Mouse (Mus musculus) adrenal gland, adult 2 months (tissue): ENCODE measurements around the gene Lurap1l. TPM values are rescaled to one million over a fixed set of nuclear protein-coding genes. Genes with fewer than 3 reads are reported as not detected.
A peak's percentile ranks its signal among the peaks of the same experiment; 100 is the strongest.
"Not testable (repeated sequence)": the region's sequence is repeated elsewhere in the genome, so short reads cannot be mapped to it uniquely, and the experiment has no call there.

Experiments used
- DNase-seq: peaks from one replicate; pipeline ENCODE4 v3.0.0; 2021
- long read RNA-seq: library from polyadenylated mRNA; stranded (forward); transcript quantifications from one replicate; pipeline ENCODE4 v2.0.0, GENCODE M21; 2021
- polyA plus RNA-seq: library from polyadenylated mRNA; depleted of rRNA; stranded (reverse); fragments of >200 nt; gene quantifications from 2 replicates; pipeline ENCODE4 v1.2.3, GENCODE M21; 2012; rRNA removed
- total RNA-seq, 2 experiments: library from RNA; stranded (reverse); gene quantifications; 2 replicates each; pipeline ENCODE4 v1.2.3; 2021

Lurap1l gene
- 1 to 10 TPM; 5.9 to 9.1 TPM for total RNA-seq
- polyA plus RNA-seq: 12.4 and 14.0 TPM in 2 replicates
- long read RNA-seq, transcript Lurap1l-201 (2 exons, 3,066 nt): major isoform, 19 of 19 reads
- long read RNA-seq, partial matches to known transcripts: 0 of 19 reads
- long read RNA-seq, other reads (novel, unspliced or antisense): 0 of 19 reads

DNA sequence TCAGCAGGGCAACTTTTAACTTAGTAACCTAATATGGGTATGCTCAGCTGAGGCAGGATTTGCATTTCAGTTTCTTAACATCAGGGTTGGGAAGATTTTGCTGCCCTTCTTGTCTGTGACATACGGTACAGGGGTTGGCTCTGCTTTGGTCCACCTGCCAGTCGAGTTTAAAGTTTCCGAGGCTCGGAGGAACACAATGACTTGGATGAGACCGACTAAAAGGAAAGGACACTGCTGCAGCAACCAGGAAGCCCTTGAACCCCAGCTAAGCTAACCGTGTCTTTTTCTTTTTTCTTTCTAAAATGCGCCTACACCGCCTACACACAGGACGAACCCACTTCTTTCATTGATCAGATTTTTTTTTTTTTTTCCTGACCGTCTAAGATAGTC, at the start of gene Lurap1l:
Gene Lurap1l (plus strand): TSS at position 166 of the 390 bp plus-strand sequence.
- peak; percentile 78 for DNase-seq

DNA sequence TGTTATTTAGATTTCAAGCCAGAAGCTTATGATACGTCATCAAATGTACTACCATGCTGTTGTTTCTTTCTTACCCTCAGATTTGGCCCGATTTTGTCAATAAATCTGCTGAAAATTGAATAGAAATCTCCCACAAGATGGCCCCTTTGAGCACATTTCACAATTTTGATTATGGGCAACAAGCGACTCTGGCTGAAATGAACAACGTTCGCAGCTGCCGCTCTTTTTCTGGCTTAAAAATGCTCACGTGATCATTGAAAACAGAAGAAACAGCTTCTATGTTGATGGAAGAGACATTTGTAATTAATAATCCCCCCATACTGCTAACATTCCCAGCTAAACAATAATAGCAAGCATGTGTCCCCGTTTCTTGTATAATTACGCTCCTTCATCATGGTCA, 47.5 kb upstream of the Lurap1l start:
- DNase-seq: no peak

DNA sequence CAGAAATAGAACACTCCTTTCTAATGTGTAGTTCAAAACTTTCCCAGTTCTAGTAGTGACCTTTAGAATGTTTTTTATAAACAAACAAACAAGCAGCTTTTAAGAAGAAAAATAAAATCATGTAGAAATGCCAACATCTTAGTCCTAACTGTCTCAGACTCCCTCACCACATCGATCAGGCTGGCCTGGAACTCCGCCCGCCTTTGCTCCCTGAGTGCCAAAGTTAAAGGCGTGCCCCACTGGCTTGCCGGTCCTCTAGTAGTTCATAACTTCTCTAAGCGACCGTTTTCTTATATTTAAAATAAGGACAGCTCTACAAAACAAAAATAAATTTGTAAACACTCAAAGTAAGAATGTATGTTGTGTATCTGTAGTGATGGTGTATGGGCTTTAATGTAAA, 46.5 kb upstream of the Lurap1l start:
- DNase-seq: no peak

DNA sequence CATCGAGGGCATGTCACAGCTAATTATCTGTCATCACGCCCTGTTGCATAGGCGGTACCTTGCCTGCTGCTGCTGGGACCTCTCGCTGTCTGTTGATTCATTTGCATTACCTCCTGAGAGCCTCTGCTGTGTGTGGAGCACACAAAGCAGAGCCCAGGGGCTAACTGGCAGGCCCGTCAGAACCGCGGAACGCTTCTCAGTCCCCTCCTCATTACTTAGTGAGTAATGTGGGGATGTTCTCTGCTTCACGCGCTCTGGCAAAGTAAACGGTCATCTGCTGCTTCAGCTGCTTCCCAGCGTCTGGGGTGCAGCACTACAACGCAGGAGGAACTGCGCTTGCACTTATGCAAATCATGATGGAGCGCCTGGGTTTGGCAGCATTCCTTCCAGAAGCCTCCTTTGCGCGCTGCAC, 45.9 kb upstream of the Lurap1l start:
- DNase-seq: peak; percentile 26

DNA sequence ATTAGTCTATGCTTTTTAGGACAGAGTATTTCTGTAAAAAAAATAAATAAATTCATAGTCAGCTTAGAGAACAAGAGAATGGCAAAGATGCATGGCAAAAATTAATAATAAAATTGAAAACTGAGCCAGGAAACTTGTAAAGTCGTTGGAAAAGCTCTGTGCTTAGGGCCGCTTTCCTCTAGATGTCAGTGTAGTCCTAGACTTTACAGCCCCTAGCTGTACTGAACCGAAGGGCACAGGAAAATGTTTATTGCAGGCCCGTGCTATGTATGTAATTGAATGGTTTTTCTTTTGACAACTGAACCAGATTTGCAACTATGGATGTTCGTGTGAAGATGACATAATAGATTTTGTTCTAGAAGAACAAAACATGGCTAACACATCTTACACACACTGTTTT, 44.4 kb upstream of the Lurap1l start:
- no peak for DNase-seq

DNA sequence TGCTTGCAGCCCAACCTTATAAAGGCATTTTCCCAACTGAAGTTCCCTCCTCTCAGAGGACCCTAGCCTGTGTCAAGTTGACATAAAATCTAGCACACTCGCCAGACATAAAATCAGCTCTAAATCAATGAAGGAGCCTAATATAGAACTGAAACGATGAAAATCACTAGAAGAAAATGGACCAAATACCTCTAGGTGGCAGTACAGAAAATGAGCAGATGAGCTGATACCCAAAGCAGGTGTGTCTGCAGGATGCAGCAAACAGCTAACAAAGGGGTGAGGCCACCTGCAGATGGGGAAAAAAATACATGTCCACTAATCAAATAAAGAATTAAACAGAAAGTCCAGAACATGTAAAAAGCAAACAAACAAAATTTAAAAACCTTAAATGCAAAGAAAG, 40.8 kb upstream of the Lurap1l start:
- DNase-seq: no peak

DNA sequence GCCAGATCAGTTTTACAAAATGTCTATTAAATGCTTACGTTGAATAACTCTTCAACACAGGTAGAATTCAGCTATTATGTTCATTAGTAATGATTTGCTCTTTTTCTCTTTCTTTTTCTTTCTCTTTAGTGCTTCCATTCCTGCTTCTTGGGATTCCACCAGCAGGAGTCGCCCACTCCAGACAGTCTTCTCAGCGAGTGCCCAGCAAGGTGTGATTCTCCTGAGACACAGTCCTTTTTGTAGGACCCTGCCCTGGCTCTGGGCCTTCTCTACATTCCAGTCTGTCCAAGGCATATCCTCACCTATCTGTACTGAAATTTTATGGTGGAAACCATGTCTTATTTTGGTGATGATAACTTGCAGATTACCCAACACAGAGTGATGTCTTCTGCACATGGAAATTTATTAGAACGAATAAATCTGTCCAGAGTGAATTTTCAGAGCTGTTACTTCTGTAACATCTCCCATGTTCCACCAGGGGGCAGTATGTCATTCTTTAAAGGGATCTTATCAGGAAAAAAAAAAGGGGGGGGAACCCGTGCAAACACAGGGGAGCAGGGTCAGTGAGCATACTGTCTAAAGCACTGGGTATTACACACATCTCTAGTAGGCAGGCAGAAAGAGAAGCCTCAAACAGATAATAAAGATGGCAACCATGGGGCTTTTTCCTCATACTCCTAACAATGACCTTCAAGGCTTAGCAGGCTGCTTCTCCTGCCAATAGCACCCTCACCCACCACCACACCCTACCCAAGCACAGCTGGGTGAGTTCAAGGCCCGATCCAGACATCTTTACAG, 37.4 kb upstream of the Lurap1l start:
- DNase-seq: no peak

DNA sequence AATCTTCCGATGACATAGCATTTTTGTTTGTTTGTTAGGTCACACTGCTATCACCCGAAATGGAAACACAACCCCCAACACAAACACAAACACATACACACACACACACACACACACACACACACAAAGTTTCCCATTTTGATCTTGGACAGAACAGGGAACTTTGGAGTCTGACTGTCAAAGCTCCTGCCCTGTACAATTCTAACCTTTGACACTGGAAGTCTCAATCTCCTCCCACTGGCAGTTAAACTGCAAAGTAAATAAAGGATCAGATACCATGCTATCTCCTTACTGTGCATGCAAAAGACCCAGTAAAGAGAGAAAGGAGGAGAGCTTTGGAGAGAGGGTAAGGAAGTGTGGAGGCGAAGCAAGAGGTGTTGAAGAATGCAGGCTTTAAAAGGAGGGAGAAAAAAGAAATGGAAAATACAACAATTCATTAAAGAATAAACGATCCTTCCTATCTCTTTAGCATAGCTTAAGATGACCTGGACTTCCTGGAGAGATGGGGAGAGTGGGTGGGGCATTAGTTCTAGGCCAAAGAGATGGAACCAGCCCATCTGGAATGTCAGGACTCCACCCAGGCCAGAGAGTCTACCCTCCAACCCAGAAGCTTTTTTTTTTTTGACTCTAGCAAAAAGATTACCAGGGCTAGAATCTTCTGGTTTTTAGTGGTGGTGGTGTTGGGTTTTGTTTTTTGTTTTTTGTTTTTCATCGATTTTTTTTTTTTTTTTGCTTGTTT, 36.2 kb upstream of the Lurap1l start:
- DNase-seq: no peak

DNA sequence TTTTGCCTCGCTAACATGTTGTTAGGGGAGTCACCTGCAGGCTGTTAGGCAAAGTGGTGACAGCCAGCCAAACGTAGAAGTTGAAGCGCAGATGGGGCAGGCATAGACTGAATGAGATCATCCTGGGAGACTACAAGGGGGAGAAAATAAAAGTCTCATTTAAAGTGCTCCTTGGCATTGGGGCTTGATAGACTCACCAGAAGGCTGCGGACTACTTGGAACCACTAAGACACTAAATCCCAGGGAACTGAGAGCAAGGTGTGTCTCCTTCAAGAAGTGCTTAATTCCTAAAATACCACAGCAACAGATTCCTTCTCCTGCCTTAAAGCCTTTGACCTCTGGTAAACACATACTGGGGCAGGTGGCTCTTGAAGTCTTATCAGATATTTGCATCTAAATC, 35.4 kb upstream of the Lurap1l start:
- no peak for DNase-seq

DNA sequence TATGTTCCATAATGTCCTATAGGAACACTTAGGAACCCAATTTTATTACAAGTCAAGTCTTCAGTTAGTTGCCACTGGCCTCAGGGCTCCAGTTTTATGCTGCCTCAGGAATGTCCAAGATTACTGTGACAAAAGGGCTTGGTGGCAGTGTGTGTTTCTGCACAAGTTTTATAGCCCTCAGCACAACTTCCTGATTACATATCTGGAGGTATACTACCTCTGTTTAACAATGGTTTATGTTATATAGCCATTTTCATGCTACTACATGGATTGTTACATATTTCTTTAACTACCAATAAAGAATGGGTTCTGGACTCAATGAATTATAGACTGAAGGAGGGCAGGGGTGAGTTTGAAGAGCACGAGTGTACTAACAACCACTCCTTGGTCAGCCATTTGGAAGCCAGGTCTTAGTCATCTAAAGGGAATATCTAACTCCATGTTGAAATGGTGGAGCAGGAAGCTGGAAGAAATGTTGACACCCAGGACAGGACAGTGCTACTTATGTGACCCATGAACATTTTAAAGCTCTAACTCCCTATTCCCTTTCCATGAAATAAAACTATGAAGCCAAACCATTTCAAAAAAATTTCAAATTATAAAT, 28.3 kb upstream of the Lurap1l start:
- no peak for DNase-seq

DNA sequence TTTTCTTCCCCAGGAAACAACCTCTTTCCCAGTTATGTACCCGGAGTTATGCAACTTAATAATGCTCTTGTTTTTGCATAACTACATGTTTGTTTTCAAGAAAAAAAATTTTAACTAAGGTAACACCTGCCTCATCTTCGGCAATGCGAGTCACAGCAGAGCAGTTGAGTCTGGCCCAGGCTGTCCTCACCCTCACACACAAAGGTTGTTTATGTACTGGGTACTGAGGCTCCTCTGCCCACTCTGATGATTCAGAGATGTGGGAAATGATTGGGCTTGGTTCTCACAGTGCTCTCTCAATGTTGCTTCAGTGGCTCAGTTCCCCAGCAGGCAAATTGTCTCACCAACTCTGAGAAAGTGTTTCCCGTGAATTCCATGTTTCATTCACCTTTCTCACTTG, 23.8 kb upstream of the Lurap1l start:
- no peak for DNase-seq

DNA sequence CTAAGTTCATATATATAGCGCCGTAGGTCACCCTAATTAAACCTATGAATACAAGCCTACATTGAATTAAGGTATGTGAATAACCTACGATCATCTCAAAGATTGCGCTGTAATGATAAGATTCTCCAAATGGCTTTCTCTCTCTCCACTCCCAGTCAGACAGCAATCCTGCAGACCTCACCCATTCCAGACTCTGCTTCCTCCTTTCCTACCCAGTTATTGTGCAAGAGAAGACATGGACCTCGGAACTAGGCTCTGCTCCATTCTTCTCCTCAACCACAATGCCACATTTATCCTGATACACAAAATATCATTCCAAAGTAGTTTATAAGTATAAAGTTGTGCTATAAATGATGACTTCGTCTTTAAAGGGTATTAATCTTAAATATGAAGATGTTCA, 19.4 kb upstream of the Lurap1l start:
- no peak for DNase-seq

DNA sequence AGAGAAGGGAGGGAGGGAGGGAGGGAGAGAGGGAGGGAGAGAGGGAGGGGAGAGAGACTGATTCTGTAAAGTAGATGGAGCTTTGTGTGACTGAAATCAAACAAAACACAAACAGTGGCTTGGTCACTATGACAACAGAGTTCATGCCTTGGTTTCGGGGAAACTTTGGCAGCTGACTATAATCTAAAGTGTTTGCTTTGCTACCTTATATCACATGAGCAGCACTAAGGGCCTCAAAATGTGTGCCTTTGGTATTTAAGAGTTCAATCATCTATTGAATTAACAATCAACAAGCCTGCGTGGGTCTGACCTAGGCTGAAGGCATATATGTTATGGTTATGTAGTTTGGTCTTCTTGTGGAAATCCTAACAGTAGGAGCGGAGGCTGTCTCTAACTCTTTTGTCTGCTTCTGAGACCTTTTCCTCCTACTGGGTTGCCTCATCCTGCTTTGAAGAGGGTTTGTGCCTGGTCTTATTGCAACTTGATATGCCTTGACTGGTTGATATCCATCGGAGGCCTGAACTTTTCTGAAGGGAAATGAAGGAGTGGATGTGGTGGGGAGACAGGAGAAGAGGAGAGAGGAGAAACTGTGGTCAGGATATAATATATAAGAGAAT, 15.1 kb upstream of the Lurap1l start:
- DNase-seq: no peak

DNA sequence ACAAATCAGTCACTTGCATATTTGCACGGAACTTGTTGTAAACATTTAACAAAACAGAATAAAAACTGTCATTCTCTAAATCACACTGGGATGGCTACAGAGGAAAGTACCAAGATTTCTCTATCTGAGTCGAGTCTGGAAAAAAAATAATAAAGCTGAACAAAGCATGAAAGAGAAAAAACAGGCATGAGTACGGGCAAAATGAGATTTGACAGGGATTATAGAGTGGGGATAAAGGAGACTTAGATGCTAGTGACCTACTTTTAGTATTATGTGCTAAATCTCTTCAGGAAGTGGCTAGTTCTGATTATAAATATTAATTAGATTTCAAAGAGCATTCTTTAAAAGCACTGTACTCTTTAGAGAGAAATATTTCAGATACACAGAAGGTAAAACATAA, 3.7 kb upstream of the Lurap1l start:
- no peak for DNase-seq

DNA sequence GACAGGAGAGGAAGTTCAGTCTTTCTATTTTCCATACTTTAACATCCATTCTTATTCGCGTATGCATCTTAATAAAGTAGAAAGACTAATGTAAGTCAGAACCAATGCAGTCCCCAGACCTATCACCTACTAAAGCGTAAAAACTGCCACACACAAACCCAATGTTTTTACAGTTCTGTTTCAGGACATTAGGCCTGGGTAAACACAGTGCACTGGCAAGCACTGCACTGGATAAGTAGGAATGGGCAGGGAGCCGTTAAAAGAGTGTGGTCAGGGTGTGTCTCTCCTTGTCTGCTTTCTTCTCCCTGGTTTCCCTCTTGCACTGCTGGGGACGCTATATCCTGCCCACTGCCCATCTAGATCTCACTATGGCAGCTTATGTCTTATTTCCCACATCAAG, 2.5 kb upstream of the Lurap1l start:
- DNase-seq: no peak

DNA sequence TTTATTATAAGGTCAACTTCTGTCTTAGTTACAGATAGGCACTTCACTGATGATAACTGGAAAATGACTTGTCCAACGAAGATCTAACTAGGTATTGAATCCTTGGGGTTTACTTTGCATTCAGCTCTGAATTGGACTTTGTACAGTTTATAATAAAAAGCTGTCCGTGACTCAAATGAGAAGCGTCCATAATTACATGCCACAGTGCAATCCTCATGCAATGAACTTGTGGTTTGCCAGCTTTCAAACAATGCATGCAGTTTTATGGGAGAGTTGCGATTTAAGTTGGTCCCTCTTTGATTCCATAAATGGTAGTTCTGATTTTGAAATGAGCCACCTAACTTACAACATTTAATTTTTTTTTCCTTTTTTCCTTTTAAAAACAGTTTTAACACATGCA, 1.5 kb upstream of the Lurap1l start:
- DNase-seq: no peak

DNA sequence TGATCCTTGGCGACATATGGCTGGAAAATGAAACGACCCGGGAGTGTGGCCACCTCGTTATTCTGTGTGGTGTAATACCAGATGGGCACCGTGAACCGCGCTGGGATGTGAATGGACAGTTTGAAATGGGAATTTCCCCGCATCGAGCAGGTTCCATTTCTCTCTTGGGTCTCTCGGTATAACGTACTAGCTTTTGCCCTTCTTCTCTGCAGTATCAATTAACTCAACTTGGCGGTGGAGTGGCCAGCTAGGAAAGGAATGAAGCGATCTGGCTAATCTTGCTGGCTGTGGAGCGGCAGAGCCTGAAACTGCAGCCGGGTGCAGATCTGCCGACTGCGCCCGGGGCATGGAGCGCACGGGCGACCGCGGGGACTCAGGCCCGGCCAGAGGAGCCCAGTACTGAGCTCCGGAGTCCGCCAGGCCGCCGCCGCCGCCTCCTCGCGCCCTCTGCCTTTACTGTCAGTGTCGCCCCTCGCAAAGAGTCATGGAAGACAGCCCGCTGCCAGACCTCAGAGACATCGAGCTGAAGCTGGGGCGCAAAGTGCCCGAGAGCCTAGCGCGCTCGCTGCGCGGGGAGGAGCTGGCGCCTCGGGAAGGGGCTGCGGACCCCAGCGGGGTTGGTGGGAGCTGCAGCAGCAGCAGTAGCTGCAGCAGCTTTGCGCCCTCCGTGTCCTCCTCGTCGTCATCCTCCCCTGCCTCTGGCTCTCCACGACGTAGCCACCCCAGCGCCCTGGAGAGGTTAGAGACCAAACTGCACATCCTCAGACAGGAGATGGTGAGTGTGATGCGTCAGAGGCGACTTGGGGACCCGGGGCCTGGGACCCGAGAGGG, 640 bp downstream of the Lurap1l start:
- peak; percentile 76 for DNase-seq

DNA sequence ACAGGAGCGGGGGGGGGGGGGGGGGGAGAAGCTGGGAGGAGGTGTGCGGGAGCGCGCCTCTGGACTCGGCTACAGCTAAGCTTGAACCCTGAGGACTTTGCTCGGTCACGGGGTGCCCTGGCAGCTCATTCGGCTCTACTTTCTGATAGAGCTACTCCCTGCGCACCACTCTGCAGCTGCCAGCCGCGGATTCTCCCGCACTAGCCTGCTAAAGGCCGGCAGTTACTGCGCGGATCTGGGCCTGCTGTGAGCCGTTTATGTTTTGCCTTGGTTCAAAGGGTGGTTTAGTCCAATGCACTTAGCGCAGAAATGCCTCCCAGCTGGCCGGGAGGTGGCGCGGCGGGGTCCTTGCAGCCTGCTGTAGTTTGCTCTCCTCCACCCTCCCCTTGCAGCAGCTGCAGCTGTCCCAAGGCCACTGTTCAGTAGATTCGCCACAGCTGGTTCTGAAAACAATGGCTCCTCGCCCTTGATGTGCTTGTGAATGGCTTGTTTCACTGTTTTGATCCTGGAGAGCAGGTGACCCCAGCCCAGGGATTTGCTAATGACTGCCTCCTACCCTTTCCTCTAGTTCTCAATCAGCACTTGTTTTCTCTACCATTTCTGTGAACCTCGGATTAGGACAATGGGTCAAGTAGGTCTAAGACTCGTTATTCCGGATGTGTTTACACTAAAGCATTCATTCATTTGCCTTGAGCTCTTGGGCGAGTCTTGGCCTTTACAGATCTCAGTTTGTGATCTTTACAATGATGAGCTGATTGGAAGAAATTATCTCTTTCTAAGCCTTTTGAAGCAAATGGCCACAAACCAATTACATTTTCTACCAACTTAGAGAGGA, 1.5 kb downstream of the Lurap1l start:
- peak; percentile 92 for DNase-seq

DNA sequence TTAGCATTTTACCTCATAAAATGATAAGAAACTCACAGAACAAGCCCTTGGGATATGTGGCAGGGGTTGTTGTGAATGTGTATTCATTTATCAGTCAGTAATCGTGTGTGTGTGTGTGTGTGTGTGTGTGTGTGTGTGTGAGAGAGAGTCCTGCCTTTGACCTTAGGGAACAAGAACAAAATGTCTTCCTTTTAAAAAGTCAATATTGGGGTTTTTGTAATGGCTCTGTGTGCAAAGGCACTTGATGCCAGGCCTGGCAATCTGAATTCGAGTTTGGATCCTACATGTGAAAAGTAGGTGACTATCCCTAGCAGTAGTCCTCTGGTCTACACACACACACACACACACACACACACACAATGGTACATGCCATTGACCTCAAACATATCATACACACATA, 4.8 kb downstream of the Lurap1l start:
- DNase-seq: no peak

DNA sequence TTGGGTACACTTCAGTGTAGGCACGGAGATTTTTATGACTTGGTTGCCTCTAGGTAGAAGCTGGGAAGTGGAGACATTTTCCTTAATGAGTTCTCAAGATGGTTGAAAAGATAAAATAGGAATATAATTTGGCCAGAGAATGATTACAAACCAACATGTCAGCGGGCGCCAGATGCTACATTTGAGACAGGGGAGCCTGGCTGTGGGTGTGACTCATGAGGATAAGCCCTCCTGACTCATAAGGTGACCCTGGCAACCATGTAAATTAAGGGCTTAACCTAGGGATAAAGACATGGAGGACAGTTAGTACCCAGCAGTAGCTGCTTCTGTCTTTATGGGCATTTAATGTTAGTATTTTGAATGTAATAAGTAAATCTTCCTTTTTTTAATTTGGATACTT, 6.2 kb downstream of the Lurap1l start:
- DNase-seq: peak; percentile 39

DNA sequence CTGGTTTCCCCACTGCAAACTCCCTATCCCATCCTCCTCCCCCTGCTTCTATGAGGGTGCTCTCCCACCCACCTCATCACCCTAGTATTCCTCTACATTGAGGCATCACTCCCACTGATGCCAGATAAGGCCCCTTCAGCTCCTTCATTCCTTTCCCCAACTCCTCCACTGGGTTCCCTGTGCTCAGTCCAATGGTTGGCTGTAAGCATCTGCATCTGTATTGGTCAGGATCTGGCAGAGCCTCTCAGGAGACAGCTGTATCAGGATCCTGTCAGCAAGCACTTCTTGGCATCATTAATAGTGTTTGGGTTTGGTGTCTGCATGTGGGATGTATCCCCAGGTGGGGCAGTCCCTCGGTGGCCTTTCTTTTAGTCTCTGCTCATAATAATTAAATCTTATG, 6.7 kb downstream of the Lurap1l start:
- not testable (repeated sequence) for DNase-seq
